Mouse (Mus musculus) cerebellum, adult 2 months (tissue): ENCODE measurements around the gene Aph1a. TPM values are rescaled to one million over a fixed set of nuclear protein-coding genes. Genes with fewer than 3 reads are reported as not detected.

ENCODE experiments used
- DNase-seq, 2 experiments: peaks; one replicate each; pipeline ENCODE4 v3.0.0; 2021
- H3K27ac ChIP-seq: fragments of 200-500 bp; 2 replicates; pipeline ENCODE4 v1.5.1; 2012; ENCODE audit warnings: low read length, control low read depth, inconsistent platforms; ENCODE audit not compliant: insufficient read depth
- H3K27me3 ChIP-seq: fragments of 200-500 bp; 2 replicates; pipeline ENCODE4 v1.6.1; 2012; ENCODE audit warnings: inconsistent platforms, mild to moderate bottlenecking, low read length, moderate library complexity; ENCODE audit not compliant: control insufficient read depth, insufficient read depth
- H3K4me1 ChIP-seq: fragments of 200-500 bp; 2 replicates; pipeline ENCODE4 v1.6.1; 2011; ENCODE audit warnings: low read length; ENCODE audit not compliant: control insufficient read depth, insufficient read depth
- H3K4me3 ChIP-seq: fragments of 200-500 bp; replicated peaks from 2 replicates; pipeline ENCODE3; 2011; ENCODE audit warnings: mild to moderate bottlenecking, low read depth, low read length, control low read depth; ENCODE audit not compliant: insufficient read depth
- CTCF ChIP-seq: fragments of 200-500 bp; IDR thresholded peaks from 2 replicates; pipeline ENCODE4 v1.5.1; 2011; ENCODE audit warnings: low read depth, mild to moderate bottlenecking, control low read depth, low read length, moderate library complexity, borderline replicate concordance; ENCODE audit not compliant: insufficient read depth
- POLR2A ChIP-seq: fragments of 200-500 bp; IDR thresholded peaks from 2 replicates; pipeline ENCODE4 v1.6.1; 2011; ENCODE audit warnings: low read length, control low read depth, borderline replicate concordance; ENCODE audit not compliant: insufficient read depth
- WGBS: fragments of 180-500 bp; shearing (Covaris S2); methylation state at CpG from one replicate; pipeline ENCODE4 v1.1.7; 2018; 5-methylcytosine and 5-hydroxymethylcytosine counted together
- polyA plus RNA-seq: library from polyadenylated mRNA; depleted of rRNA; stranded (reverse); fragments of >200 nt; gene quantifications from 2 replicates; pipeline ENCODE4 v1.2.3, GENCODE M21; 2012

Aph1a gene
- polyA plus RNA-seq, 1 experiment = 78.1 TPM

- Histone ChIP-seq H3K4me1 (peaks cover 4% of the 10 kb centered on the region; the same call in 1 of the 2 replicates), H3K27me3 (no peaks in the 10 kb centered on the region), H3K4me3 (no peak overlapping the region), H3K27ac (peak overlapping the region; percentile 69; the same call in 1 of the 2 replicates)
- DNase-seq = no peak
- WGBS = 47% methylated on average over 9 of the region's 9 CpGs
- TF ChIP-seq POLR2A (no peak), CTCF (no peak)
Observed at GRCm38 (mm10) chr3:95901616-95902372, 8.0 kb downstream of the Aph1a start.

DNA sequence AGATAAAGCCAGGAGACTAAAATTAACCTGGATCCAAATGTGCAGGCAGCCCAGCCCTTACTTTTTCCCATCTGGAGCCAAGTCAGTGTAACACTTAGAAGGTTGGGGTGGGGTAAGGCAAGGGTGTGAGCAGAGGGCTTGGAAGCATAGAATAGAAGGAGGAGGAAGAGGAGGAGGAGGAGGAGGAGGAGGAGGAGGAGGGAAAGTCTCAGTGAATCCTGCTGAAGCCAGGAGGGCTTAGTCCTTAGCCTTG lies 8.5 kb downstream of the Aph1a start:
- no peak overlapping the region for H3K4me3 ChIP-seq
- peaks cover 4% of the 10 kb centered on the region; the same call in 1 of the 2 replicates for H3K4me1 ChIP-seq
- peak overlapping the region; percentile 69; the same call in 1 of the 2 replicates for H3K27ac ChIP-seq
- DNase-seq = no peak
- H3K27me3 ChIP-seq = no peaks in the 10 kb centered on the region
- TF ChIP-seq CTCF = no peak
- TF ChIP-seq POLR2A = no peak

DNA sequence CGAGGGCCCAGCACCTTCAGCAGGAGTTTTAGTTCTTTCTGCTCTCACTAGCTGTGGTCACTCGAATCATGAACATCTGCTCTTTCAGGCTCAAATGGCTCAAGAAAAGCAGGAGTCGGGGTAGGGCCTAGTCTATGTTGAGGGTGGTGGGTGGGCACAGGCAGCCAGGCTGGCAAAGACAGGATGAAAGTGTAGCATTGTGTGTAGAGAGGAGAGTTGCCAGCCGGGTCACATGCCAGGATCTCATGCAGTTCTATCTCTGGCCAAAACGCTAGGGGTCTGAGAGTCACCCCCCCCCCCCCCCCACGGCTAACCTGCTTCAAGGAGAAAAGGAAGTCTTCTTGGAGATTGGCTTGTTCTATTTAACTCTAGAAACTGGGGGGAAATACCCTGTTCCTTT lies 8.9 kb downstream of the Aph1a start:
- H3K4me3 ChIP-seq = no peak overlapping the region
- 31% methylated on average over 6 of the region's 6 CpGs for WGBS
- H3K27ac ChIP-seq = peak overlapping the region; percentile 69; the same call in 1 of the 2 replicates
- peaks cover 4% of the 10 kb centered on the region; the same call in 1 of the 2 replicates for H3K4me1 ChIP-seq
- DNase-seq = no peak
- no peak for TF ChIP-seq POLR2A
- no peak for TF ChIP-seq CTCF
- no peaks in the 10 kb centered on the region for H3K27me3 ChIP-seq

DNA sequence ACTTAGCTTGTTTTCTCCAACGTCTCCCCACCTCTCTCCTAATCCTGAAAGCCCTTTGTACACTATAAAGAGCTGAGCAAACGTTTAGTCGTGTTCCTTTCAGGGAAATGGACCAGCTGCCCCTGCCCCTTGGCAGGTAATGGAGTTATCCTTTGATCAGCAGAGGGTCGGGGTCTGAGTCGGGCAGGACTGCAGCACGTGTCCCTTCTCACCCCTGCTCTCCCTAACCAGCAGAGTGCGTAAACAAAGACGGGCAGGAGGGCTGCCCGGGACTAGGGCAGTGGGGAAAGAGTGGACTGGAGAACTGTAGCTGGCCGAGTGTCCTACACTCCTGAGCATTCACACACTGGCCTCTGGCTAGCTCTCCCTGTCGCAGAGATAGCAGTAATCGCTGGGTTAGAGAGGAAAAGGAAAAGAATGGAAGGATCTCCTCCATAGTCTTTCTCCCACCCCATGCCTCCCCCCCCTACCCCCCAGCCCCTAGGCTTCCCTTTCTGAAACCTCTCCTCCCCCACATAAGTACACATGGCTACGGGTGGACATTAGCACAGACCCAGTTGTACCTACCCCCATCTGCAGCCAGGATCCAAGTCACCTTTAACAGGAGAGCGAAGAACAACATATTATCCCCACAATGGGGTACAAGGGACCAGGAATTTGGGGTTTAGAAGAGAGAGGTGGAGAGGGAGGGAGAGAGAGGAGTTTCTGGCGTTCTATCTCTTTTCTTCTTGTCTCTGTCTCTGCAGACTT lies 10.2 kb downstream of the Aph1a start:
- Histone ChIP-seq H3K27ac (peak overlapping the region; percentile 7; the same call in 1 of the 2 replicates), H3K27me3 (no peaks in the 10 kb centered on the region), H3K4me3 (no peak overlapping the region), H3K4me1 (peaks cover 4% of the 10 kb centered on the region; the same call in 1 of the 2 replicates)
- WGBS = 16% methylated on average over 15 of the region's 15 CpGs
- TF ChIP-seq POLR2A = no peak
- no peak for TF ChIP-seq CTCF
- DNase-seq = no peak

- Histone ChIP-seq H3K27ac (peak within 1 kb of the TSS; percentile 7; the same call in 1 of the 2 replicates), H3K4me3 (peak within 1 kb of the TSS; percentile 34), H3K4me1 (peaks cover 4% of the 10 kb centered on the region; the same call in 1 of the 2 replicates), H3K27me3 (no peaks in the 10 kb centered on the region)
- TF ChIP-seq CTCF = no peak
- 2% methylated on average over 15 of the region's 15 CpGs for WGBS
- no peak for DNase-seq
Observed at GRCm38 (mm10) chr3:95904568-95904967, 10.8 kb downstream of the Aph1a start, which contains the start of gene Car14. TSS of gene Car14 (minus strand) at chr3:95904691.

DNA sequence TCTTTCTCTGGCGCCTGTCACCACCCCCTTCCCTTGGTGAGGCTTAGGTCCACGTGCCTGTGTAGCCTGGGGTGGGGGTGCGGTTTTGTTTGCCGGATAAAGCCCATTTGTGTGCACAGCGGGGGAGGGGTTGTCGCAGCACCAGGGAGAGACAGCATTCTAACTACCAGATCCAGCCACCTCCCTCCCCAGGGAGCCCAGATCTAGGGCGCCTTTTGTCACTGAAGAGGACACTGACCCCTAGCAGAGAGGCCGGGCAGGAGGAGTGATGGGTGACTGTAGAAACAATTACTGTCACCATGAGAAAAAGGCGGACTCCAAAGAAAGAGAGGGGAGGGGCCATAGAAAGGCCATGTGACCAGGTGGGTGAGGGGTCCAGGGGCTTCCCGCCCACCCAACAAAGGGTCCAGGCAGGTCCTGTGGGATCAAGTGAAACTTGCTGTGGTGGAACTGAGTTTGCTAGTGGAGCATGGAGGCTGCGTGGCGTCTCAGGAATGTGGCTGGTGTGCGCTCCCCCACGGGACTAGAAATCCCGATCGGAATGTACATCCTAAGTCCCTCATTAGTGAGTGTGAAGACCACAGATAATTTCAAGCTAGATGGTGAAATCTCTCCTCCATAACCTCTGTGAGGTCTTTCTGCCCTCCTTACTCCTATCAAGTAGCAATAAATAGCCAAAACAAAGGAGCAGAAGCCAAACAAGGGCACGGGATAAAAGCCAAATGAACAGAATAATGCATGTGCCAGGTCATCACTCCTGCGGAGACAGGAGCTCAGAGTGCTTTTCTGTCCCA lies 11.6 kb downstream of the Aph1a start:
- no peak for TF ChIP-seq CTCF
- no peak for TF ChIP-seq POLR2A
- WGBS = 1% methylated on average over 18 of the region's 18 CpGs
- Histone ChIP-seq H3K27me3 (no peaks in the 10 kb centered on the region), H3K27ac (no peak overlapping the region), H3K4me3 (peak overlapping the region; percentile 4), H3K4me1 (peaks cover 4% of the 10 kb centered on the region; the same call in 1 of the 2 replicates)
- DNase-seq = peak in 1 of 2 experiments; percentile 53

GRCm38 (mm10) chr3:95905940-95906492 lies 12.2 kb downstream of the Aph1a start:
- DNase-seq = no peak
- H3K27ac ChIP-seq = no peak overlapping the region
- peak; percentile 55 for TF ChIP-seq CTCF
- no peak for TF ChIP-seq POLR2A
- peaks cover 4% of the 10 kb centered on the region; the same call in 1 of the 2 replicates for H3K4me1 ChIP-seq
- under 1% methylated on average over 12 of the region's 12 CpGs for WGBS
- H3K27me3 ChIP-seq = no peaks in the 10 kb centered on the region
- peak overlapping the region; percentile 12 for H3K4me3 ChIP-seq
